ENCODE assay signal across 2 mouse cellular contexts in the genomic region with DNA sequence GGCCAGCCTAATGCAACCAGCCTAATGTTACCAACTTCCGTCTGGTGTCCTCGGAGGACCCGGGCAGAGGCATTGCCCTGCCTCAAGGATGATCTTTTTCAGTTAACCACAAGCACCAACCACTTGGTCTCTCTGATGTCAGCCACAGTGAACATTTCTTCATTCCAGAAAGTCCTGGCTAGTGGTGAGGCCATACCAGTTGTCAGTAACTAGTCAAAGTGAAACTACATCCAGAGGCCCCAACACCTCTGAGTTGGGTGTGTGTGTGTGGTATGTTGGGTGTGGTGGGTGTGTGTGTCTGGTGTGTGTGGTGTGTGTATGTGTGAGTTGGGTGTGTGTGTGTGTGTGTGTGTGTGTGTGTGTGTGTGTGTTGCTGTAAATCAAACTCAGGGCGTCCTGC.
A peak's percentile ranks its signal among the peaks of the same experiment; 100 is the strongest.
TF ChIP-seq lines count a peak whose summit lies in the region.

No protein-coding gene starts in this region.

TF ChIP-seq in CH12.LX, 34 proteins besides CTCF, POLR2A, EP300 and RAD21:
- TF ChIP-seq MAX (IDR thresholded peaks at IDR 0.05; ENCODE audit: low read length) (peak; percentile 83; the same call in 1 of the 2 replicates), MEF2A (IDR thresholded peaks at IDR 0.05; ENCODE audit: borderline replicate concordance, low read depth, low read length) (peak; percentile 82), MAFK (IDR thresholded peaks at IDR 0.05; ENCODE audit: insufficient replicate concordance, low read length) (no peak), RCOR1 (conservative IDR thresholded peaks at IDR 0.05; ENCODE audit: low read depth, low read length) (peak; percentile 84; the same call in 1 of the 2 replicates), BHLHE40 (IDR thresholded peaks at IDR 0.05; ENCODE audit: low read depth, low read length) (peak; percentile 81), ZKSCAN1 (IDR thresholded peaks at IDR 0.05; ENCODE audit: borderline replicate concordance, low read depth, low read length) (no peak), UBTF (IDR thresholded peaks at IDR 0.05; ENCODE audit: low read depth, low read length) (no peak), E2F4 (IDR thresholded peaks at IDR 0.05; ENCODE audit: insufficient replicate concordance, low read depth, low read length) (no peak), ELF1 (IDR thresholded peaks at IDR 0.05; ENCODE audit: low read depth, low read length) (peak; percentile 29; the same call in 1 of the 2 replicates), JUN (IDR thresholded peaks at IDR 0.05; ENCODE audit: insufficient read depth, low read depth, low read length) (peak; percentile 82), MAZ (IDR thresholded peaks at IDR 0.05; ENCODE audit: low read depth, low read length) (no peak), CHD1 (IDR thresholded peaks at IDR 0.05; ENCODE audit: low read depth, low read length) (peak; percentile 63; the same call in 1 of the 2 replicates), TCF12 (IDR thresholded peaks at IDR 0.05; ENCODE audit: low read depth, low read length) (peak; percentile 82), KAT2A (IDR thresholded peaks at IDR 0.05; ENCODE audit: insufficient replicate concordance, low read length) (no peak), TBP (conservative IDR thresholded peaks at IDR 0.05; ENCODE audit: low read depth, low read length) (no peak), JUND (conservative IDR thresholded peaks at IDR 0.05; ENCODE audit: low read depth, low read length) (peak; percentile 85), SMC3 (IDR thresholded peaks at IDR 0.05; ENCODE audit: low read depth, low read length) (no peak), MYC (IDR thresholded peaks at IDR 0.05; ENCODE audit: low read depth, low read length) (peak; percentile 74), ZC3H11A (IDR thresholded peaks at IDR 0.05; ENCODE audit: low read depth, low read length) (no peak), CHD2 (IDR thresholded peaks at IDR 0.05; ENCODE audit: low read length) (peak; percentile 49; the same call in 1 of the 2 replicates), MXI1 (IDR thresholded peaks at IDR 0.05; ENCODE audit: low read depth, low read length) (peak; percentile 83), SIN3A (IDR thresholded peaks at IDR 0.05; ENCODE audit: low read length) (peak; percentile 80), ZNF384 (IDR thresholded peaks at IDR 0.05; ENCODE audit: low read depth, low read length) (no peak), USF1 (IDR thresholded peaks at IDR 0.05; ENCODE audit: low read depth, low read length) (no peak), NELFE (IDR thresholded peaks at IDR 0.05; ENCODE audit: low read depth, low read length) (peak; percentile 9; the same call in 1 of the 2 replicates), HCFC1 (IDR thresholded peaks at IDR 0.05; ENCODE audit: low read depth, low read length) (peak; percentile 41; the same call in 1 of the 2 replicates), USF2 (conservative IDR thresholded peaks at IDR 0.05; ENCODE audit: low read depth, low read length) (no peak), ETS1 (conservative IDR thresholded peaks at IDR 0.05; ENCODE audit: low read depth, low read length) (peak; percentile 79), POLR2AphosphoS2 (IDR thresholded peaks at IDR 0.05; ENCODE audit: low read depth, low read length) (no peak), IRF4 (IDR thresholded peaks at IDR 0.05; ENCODE audit: low read depth, low read length) (peak; percentile 98), PAX5 (IDR thresholded peaks at IDR 0.05; ENCODE audit: low read length) (no peak), NRF1 (IDR thresholded peaks at IDR 0.05; ENCODE audit: low read depth, low read length) (no peak)

TF ChIP-seq in myocyte, 11 proteins besides CTCF, POLR2A, EP300 and RAD21:
- peak in 2 of 3 experiments; percentile 51 to 69 for TF ChIP-seq MYOG (IDR thresholded peaks at IDR 0.05; ENCODE audit: control insufficient read depth in 1 of 3, insufficient read depth in 1 of 3, insufficient read length in 2 of 3, low read depth in 2 of 3)
- no peak for TF ChIP-seq TCF3 (IDR thresholded peaks at IDR 0.05; ENCODE audit: insufficient read length, low read depth)
- no peak for TF ChIP-seq SRF (IDR thresholded peaks at IDR 0.05; ENCODE audit: control insufficient read depth, insufficient read length, low read depth)
- TF ChIP-seq REST (IDR thresholded peaks at IDR 0.05; ENCODE audit: insufficient read depth, insufficient read length) = no peak
- TF ChIP-seq MAX (IDR thresholded peaks at IDR 0.05; ENCODE audit: low read depth) = no peak
- peak in 1 of 3 experiments; percentile 32 for TF ChIP-seq MYOD1 (IDR thresholded peaks at IDR 0.05; ENCODE audit: control insufficient read depth in 1 of 3, insufficient read length in 2 of 3, low read depth in 2 of 3)
